Comparison of ENCODE assay signal across 31 mouse cellular contexts in genomic region chr2:79442227-79442626, GRCm38 (mm10). TPM values are rescaled to one million over a fixed set of nuclear protein-coding genes. Genes with fewer than 3 reads are reported as not detected.
"Had no signal": no experiment of that assay in that cellular context is flagged by ENCODE, and none has a peak within 500 bp of the region (broad histone marks: within the 10 kb centered on the region; RNA-seq: fewer than 3 reads in every experiment).

No protein-coding gene starts in this region.

- H3K27ac ChIP-seq: gastrocnemius, adult 2 months; heart, adult 2 months; hindbrain, embryonic 10.5 days; hindbrain, embryonic 12.5 days; hindbrain, embryonic 14.5 days; intestine, embryonic 15.5 days; layer of hippocampus, adult 2 months; left cerebral cortex, adult 2 months; limb, embryonic 10.5 days; limb, embryonic 12.5 days; liver, embryonic 13.5 days; liver, embryonic 15.5 days had no signal

- DNase-seq: gastrocnemius, adult 2 months; gastrocnemius, postnatal 10 days; gastrocnemius, postnatal 25 days; heart, adult 2 months; heart, postnatal 10 days; heart, postnatal 4 days; kidney, adult 18-20 months; kidney, adult 8-10 months; kidney, postnatal 10 days; kidney, postnatal 25 days; kidney, postnatal 4 days; liver; liver, embryonic 13.5 days had no signal

- H3K27me3 ChIP-seq: heart, embryonic 12.5 days; hindbrain, embryonic 12.5 days; intestine, embryonic 15.5 days; limb, embryonic 12.5 days; liver, embryonic 13.5 days; liver, embryonic 15.5 days had no signal

- H3K4me3 ChIP-seq: gastrocnemius, adult 2 months; heart, adult 2 months; heart, embryonic 12.5 days; hindbrain, embryonic 10.5 days; hindbrain, embryonic 12.5 days; intestine, embryonic 15.5 days; layer of hippocampus, adult 2 months; left cerebral cortex, adult 2 months; limb, embryonic 10.5 days; limb, embryonic 12.5 days; liver, embryonic 13.5 days; liver, embryonic 15.5 days had no signal

- H3K36me3 ChIP-seq: heart, embryonic 12.5 days; hindbrain, embryonic 10.5 days; hindbrain, embryonic 12.5 days; intestine, embryonic 15.5 days; limb, embryonic 10.5 days; limb, embryonic 12.5 days; liver, embryonic 13.5 days; liver, embryonic 15.5 days had no signal

- H3K9ac ChIP-seq: heart, embryonic 12.5 days; hindbrain, embryonic 12.5 days; hindbrain, embryonic 14.5 days; intestine, embryonic 15.5 days; limb, embryonic 12.5 days; liver, embryonic 13.5 days; liver, embryonic 15.5 days had no signal

- H3K4me2 ChIP-seq: heart, embryonic 12.5 days; hindbrain, embryonic 12.5 days; hindbrain, embryonic 14.5 days; intestine, embryonic 15.5 days; limb, embryonic 12.5 days; liver, embryonic 11.5 days; liver, embryonic 13.5 days; liver, embryonic 15.5 days had no signal

- H3K9me3 ChIP-seq: heart, embryonic 12.5 days; hindbrain, embryonic 10.5 days; hindbrain, embryonic 12.5 days; intestine, embryonic 15.5 days; limb, embryonic 10.5 days; limb, embryonic 12.5 days; liver, embryonic 13.5 days; liver, embryonic 15.5 days had no signal

- ATAC-seq: hindbrain, embryonic 16.5 days; inflammation-experienced regulatory T-cells, adult 6 months; intestine, embryonic 15.5 days; intestine, postnatal 0 days had no signal

- H3K4me1 ChIP-seq: heart, embryonic 12.5 days; hindbrain, embryonic 10.5 days; hindbrain, embryonic 12.5 days; intestine, embryonic 15.5 days; limb, embryonic 10.5 days; limb, embryonic 12.5 days; liver, embryonic 13.5 days; liver, embryonic 15.5 days had no signal

RNA-seq across cellular contexts. Expression of gene Neurod1, which starts 14.3 kb away (rescaled TPM):
- polyA plus RNA-seq: heart, adult 2 months; heart, embryonic 12.5 days; heart, embryonic 14.5 days; heart, embryonic 16.5 days; inflammation-experienced regulatory T-cells, adult 6 months; kidney, embryonic 14.5 days; kidney, embryonic 16.5 days; limb, embryonic 10.5 days; liver, embryonic 13.5 days; liver, embryonic 15.5 days had no signal

RNA-seq across cellular contexts. Expression of gene Cerkl, which starts 14.4 kb away (rescaled TPM):
- polyA plus RNA-seq: heart, embryonic 12.5 days had no signal
